Mouse (Mus musculus): ENCODE measurements around the gene Rpl27a.

Rpl27a gene

DNA sequence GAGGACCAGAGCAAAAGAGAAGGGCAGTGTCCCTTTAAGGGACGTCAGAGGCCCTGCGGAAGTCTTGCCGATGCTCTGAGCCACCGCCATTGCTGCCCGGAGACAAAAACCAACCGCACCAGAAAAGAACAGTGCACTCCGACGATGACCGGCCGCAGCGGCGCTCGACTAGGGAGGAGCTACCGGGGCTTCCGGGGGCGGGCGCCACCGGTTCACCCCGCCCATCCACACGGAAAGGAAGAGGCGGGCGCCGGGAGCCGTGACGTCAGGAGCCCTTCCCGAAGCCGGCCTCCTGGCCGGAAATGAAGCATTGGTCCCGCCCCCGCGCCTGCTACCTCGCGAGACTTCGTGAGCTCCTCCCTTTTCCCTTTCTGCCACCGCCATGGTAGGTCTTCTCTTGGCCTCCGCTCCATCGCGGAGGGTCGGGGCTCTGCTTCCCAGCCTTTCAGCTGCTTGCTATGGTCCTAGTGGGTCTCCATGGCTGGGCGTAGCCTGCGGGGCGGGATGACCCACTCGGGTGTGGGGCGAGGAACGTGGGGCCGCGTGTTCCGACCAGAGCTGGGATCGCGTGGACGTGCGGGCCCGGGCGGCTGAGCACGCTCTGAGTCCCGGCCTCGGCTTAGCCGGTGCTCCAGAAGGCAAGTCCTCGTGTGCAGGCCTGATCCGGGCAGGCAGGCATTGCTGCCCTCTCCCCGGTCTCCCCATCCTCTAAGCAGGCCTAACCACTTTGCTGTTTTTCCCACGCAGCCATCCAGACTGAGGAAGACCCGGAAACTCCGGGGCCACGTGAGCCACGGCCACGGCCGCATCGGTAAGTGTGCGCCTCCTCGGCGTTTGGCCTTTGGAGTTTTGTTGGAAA is at the start of gene Rpl27a:
Rpl27a (plus strand) TSS at position 310 of the 859 bp plus-strand sequence.
- peak; percentile 99 for DNase-seq

DNA sequence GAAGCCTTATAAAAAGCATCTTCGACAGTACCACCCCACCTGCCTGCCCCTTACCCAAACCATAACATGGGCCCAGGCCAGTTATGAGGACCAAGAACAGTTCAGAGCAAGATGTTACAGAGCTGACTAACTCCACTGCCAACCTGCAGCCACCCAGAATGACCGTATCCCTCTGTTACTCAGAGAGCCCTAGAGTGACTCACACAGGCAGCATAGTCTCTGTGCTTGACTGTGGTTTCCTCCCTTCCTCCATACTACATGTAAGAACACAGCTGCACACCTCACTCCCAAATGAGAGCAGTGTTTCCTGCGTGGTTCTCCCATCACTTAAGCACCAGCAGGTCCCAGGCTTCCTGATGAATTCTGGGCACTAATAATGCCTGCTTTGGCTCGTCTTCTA is 48.2 kb upstream of the Rpl27a start:
- DNase-seq: no peak

DNA sequence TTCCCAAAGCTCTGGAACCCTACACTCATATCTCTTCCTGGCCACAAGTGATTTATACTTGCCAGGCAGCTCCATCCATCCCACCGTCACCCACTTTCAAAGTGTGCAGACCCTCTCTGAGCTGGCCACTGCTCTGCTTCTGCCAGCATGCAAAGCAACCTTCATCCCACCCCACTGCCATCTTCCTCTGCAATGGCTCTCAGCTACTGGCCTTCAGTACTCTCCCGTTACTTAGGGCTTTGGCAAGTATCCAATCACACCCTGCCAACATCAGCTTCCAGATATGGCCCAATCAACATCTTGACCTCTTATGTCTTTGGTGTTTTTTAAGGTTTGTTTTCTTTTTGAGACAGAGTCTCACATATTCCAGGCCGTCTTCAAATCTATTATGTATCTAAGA is 41.0 kb upstream of the Rpl27a start:
- DNase-seq: no peak

DNA sequence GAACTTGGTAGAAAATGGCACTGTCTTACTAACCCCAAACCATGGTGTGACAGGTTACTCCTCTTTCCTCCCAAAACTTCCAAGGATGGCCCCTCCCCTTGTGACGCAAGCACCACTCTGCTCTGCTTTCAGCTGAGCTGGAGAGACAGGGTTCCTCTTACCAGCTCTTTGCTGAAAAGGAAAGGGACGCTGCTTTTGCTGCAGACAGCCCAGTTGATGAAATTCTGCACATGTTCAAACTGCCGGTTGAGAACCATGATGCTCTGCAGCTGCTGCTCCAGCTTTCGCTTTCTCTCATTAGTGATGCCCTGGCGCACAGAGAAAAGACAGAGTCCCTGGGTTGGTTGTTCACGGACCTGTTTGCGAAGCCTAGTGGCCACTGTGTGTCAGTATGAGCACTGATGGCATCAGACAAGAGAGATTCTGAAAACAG is 38.2 kb upstream of the Rpl27a start:
- DNase-seq: peak; percentile 5

DNA sequence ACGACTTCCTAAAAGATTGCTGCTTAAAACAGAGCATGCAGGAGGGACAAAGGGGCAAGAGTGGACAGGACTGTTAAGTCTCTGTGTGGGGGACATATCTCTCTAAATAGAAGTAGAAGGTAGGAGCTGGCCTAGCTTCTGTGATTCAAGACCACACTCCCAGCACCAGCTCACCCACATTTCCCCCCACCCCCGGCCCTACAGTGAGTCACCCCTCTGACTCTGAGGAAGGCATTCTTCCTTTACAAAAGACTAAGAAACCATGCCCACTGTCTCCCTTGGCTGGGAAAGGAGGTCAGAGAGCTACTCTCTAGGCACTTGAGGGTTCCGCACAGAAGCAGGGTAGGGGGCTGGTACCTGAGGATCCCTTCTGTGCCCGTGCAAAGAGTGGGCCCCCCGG is 34.7 kb upstream of the Rpl27a start:
- no peak for DNase-seq

DNA sequence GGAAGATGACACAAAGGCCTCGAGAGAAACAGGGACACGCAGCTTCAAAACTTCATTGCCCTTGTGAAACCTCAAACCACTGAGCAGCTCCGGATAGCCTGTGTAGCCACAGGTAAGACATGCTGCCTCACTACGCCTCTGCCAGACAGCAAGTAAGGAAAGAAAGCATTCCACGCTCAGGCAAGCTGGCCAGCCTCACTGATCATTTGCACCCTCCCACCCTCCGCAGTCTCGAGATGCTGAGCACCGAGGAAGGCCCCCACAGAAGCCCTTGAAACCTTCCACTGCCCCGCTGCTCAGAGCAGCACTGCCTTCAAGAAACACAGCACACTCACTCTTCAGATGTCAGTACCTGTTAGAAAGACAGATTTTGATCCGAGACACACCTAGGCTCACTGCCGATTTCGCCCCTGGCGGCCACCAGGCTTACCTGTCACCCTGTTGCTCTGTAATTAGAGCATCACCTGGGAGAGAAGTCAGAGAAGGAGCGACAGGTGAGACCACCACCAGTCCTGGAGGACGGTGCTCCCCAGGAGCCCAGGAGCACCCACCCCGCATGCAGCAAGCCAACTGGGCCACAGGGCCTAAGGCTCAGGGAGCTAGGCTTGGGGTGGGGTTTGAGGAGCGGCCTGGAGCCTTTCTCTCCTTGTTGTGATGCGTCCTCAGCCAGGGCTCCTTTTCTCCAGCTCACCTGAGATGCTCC is 26.2 kb upstream of the Rpl27a start:
- DNase-seq: no peak

DNA sequence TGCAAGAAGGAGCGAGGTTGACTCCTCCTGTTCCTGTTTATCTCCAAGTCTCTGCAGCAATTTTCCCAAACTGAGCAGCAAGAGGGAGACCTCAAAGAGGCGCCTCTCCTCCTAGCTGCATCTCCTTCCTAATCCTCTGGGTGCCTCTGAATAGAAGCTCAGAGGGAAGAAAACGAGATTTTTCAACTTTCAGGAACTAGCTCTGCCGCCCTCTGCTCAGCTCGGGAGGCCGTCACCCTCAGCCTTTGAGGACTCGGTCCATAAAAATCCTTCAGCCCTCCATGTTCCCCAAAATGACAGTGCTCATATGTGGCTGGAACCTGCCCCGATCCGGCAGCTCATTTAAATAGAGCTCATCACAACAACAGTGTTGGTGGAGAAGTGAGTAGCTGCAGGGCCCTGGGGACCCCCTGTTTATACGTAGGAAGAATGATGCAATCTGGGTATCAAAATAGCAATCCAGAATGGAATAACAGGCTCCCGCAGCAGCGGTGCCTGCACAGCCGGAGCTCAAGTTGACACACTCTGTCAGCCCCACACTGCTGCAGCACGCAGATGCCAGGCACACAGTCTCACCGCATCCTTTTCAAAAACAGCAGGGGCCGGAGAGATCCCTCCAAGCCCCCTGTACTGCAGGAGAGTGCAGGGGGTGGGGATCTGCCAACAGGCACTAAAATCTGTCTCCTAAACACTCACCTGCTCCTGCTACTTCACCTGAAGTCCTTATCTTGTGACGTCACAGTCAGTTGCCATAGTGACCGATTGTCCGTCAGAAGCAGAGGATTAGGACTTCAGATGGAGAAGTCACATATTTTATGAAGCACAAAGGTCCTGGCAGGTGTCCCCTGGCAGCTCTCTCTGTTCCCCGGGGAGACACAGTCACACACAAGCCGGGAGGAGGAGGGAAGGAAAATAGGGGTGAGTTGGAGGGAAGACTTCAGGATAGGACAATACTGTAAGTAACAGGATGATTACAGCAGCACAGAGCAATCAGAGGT is 25.3 kb upstream of the Rpl27a start:
- DNase-seq: no peak

DNA sequence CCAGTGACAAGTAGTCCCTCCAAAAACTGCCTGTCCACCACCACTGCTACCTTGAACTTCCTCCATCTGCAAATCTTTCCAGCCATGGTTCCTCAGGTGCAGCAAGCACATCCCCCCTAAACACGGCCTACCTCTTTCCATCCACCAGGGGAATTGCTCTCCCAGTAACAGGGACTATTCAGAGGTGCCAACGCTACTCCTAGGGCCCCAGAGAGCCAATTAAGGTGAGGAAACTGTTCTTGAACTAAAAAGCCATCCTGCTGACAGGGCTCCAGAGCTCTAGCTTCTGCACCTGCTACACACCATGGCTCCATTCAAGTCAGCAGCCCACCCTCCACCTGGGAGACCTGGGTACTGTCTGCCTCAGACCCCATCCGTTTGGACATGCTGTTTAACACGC is 21.4 kb upstream of the Rpl27a start:
- no peak for DNase-seq

DNA sequence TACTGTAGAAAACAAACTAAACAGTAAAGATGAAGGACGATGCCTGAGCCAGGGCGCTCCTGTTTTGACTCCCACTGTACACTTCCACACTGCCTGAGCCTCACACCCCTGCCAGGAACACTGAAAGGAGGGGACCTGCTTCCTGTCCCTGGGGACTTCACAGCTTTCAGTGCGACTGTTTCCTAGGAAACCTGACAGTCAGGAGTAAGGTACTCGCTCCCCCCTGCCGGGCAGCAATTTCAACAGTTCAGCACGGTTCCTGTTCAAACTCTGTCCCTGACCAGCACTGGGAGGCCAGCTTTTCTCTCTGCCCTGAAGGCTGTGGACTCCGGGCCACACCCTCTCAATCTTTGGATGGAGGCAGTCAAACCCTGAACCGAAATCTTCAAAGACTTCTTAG is 11.8 kb upstream of the Rpl27a start:
- no peak for DNase-seq

DNA sequence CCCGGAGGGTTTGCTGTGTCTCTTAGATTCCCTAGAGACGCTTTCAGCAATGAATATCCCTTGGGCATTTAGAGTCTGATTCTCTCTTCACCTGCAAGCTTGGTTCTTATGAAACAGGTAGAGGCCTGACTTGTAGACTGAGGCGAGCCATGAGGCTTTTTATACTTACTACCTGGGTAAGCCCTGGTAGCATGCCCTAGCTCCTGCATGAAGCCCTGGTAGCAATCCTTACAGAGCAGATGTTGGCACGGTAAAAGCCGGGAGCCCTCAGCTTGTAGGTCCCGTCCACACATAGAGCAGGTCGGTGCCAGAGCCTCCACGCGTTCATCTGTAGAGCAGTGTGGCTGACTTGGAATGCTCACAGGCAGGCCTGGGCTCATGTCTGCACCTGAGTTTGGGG is 11.4 kb upstream of the Rpl27a start:
- no peak for DNase-seq

DNA sequence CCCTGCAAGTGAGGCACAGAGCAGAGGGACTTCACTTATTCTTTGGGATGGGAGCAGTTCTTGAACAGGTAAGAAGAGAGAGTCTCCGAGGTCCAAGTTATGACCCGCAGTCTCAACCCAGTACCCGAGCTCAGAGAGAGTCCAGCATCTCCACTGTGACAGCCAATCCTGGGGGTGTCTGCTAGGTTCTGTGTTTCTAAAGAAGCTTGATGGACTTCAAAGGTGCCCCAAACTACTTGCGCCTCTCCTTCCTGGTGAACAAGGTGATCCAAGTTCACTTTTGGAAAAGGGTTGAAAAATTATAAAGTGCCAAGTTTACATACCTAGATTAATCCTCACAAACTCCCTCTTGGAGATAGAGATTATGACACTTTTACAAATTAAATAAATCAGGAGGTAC is 10.9 kb upstream of the Rpl27a start, which contains the start of gene Trim66:
Trim66 (minus strand) TSS at position 101 of the 400 bp plus-strand sequence.
- DNase-seq: no peak

DNA sequence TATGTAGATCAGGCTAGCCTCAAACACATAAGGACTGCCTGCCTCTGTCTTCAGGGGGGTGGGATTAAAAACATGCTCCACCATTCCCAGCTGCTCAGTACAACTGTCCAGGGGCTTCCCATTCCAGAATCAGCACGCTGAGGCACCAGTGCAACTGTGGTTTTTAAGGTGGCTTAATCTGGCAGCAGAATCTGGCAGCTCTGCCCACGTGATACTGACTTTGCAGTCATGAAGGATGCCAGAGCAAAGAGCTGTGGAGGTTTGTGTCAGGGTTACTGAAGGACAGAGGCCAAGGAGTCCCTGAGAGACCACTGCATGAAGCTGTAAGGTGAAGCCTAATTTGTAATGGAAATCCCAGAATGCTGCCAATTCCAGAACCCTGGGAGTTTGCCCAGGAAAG is 8.1 kb upstream of the Rpl27a start:
- no peak for DNase-seq

DNA sequence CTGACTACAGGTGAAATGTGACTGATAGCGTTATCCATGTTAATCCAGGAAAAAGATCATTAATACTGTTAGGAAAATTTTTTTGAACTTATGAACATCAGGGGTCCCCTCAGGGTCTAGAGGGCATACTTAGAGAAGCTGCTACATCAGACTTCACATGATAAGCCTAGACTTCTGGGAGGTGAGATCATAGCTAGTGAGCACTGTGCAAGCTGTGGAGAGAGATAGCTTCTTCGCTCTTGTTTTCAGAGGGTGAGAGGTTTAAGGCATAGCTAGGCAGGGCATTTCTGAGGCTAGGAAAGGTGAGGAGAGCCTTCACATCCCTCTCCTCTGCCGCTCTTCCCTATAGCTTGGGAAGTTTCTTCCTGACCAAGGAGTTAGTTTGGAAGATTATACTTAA is 7.1 kb upstream of the Rpl27a start:
- DNase-seq: no peak

DNA sequence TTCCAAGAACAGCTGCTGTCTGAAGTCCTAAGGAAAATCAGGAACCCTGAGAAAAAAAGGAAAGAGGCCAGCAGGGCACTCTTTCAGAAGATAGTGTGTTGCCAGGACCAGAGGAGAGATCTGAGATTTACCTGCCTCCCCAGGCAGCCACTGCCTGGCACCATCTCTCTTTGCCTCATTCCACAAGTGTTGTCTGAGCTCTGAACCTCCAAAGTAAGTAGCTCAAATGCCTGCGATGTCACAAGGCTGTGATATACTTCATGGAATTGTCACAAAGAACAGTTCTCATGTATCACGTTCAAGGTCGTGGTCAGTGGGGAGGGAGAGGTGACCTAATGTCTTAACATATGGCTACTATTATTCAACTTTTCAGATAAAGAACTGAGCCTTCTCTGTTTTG is 2.4 kb upstream of the Rpl27a start:
- no peak for DNase-seq

DNA sequence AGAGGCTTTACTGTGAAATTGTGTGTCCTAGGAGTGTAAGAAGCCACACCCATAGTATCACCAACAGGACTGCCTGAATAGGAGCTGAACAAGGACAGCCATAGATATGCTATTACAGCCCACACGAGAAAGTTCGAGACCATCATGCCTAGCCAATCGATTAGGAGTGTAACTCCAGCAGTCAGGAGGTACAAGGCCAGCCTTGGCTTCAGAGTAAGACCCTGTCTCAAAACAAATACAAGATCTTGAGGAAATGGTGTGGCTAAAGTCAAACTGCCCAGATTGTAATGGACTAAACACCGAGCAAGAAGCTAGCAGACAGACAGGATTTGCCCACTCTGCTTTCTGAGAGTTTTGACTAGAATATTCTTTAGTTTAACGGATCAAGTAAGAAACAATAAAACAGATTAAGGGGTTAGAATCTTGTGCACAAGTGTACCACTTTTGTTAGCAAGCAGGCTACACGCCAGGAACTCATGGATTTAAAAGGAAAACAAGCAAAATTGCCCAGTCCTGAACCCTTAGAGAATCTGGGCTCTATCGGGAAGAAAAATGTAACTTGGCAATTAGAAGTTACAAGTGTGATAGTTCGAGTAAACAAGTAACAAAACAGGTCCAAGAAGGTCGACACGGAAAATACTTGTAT is 788 bp upstream of the Rpl27a start:
- no peak for DNase-seq

DNA sequence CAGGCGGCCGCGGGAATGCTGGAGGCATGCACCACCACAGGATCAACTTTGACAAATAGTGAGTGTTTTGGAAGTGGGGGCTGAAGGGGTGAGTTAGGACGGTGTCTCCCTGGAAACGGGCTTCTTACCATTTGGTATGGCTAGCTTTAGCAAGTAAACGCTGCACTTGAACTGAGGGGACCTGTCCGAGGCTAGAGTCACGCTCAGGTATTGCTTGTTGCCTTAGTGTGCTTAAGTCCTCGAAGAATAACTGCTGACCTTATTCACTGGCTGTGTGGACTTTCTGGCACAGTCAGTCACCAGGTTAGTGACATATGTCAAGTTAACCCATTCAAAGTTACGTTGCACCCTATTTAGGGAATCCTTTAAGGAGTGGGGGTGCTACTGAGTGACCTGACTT is 989 bp downstream of the Rpl27a start:
- no peak for DNase-seq

DNA sequence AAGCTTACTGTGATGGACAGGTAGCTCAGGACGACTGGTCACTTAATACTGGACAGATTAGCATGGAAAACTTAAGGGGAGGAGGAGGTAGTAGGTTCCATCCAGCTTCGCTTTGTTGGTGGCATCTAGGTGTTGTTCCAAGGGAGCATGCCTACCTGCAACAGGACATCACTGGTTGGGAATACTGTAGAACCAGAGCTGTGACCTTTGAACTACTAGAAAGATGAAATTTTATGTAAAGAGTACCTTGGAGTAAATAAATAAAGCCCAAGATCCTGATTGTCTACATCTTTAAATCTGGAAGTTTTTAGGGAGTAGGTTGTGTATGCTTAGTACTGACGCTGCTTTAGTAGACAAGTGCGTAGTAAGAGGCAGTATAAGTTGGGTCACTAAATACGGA is 3.1 kb downstream of the Rpl27a start:
- no peak for DNase-seq

DNA sequence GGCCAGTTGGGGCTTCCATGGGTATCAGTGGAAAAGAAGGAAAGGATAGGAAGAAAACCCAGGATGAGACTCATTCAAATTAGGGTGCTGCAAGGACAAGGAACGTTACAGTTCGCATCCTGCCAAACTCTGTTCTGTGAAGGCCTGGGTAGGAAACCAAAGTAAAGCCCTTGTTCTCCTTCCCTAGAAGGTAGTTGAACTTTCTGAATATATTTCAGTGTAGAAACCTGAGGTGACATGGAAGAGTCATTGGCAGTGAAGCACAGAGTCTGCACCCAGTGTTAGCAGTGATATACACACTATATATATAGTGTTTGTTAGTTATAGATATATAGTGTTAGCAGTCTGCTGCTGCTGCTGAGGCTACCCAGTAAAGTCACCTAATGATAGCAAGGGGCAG is 4.4 kb downstream of the Rpl27a start:
- no peak for DNase-seq

DNA sequence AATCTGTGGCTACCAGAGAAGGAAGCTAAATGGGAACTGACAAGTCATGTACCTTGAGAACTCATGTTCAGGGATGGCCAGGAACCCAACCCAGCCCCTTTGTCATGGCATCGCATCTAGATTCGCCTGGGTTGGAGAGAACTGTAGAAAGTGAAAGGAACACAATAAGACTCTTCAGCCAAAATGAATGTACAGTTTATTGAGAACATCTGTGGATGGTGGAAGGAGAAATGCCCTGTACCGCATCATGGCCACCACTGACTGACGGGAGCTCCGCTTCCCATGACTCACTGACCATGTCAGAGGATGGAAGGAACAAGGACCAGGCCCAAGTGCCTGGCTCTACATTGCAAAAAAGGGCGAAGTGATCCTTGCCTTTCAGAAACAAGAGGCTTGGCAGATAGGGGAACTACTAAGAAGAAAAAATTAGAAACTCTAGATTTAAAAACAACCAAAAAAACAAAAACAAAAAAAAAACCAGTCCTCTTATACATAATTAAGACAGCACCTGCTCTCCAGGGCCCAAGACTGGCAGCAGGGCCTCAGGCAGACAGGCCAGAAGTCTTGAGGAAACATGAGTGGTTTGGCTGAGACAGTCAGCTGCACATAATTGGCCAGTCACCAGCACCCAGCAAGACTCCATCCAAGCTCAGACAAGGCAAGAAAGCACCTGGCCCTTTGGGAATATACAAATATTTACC is 4.9 kb downstream of the Rpl27a start:
- DNase-seq: no peak

DNA sequence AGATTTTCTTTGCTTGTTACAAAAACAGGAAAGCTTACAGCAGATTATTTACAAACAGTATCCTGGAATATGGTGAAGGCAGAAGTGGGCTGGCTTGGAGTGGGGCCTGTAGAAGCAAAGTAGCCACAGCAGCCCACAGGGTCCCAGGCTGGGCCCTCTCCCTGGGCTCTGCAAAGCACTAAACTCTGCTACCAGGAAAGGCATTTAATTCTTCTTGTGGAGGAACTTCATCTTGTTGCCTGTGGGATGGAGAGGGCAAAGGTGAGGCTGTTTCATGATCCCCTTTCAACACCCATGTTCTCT is 5.4 kb downstream of the Rpl27a start:
- no peak for DNase-seq

DNA sequence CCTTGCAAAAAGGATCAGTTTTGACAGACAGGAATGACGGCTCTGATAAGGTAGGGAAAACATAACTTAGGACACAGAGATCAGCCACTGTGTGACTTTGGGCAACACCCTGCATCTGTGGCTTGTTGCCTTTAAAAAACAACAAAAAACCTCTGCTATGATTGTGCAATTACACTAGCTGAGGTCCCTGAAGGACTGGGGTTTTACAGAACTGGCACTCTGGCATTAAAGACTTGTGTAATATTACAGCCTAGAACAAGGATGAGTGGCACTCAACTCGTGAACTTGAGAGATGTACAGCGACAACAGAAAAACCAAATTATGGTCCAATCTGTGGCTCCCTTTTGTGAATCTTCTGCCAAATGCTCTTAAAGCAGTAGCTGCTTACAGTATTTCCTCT is 5.8 kb downstream of the Rpl27a start:
- DNase-seq: no peak
